Mouse (Mus musculus) liver, embryonic 14.5 days (tissue): ENCODE measurements at regions not wholly inside any gene's neighbourhood (a gene's known extent, or its start where the extent isn't known, plus 50 kb on each side); places are given as distances from the start of the nearest gene placed in this dataset.

Experiments used
- CTCF ChIP-seq: IDR thresholded peaks from 2 replicates; pipeline ENCODE4 v1.5.1; 2016; ENCODE audit warnings: antibody characterized with exemption, low read depth, control low read depth
- EP300 ChIP-seq: IDR thresholded peaks from 2 replicates; pipeline ENCODE4 v1.6.1; 2016; ENCODE audit warnings: antibody characterized with exemption, low read depth

- TF ChIP-seq CTCF (peak; percentile 82), EP300 (no peak)
These were observed 123.2 kb downstream of the Gsdmc2 start for GRCm38 (mm10) chr15:63721669-63722357.
